Comparison of ENCODE assay signal across 8 mouse cellular contexts in genomic region chr3:63964922-63965249, GRCm38 (mm10). TPM values are rescaled to one million over a fixed set of nuclear protein-coding genes. Genes with fewer than 3 reads are reported as not detected.
A peak's percentile ranks its signal among the peaks of the same experiment; 100 is the strongest.
DNase-seq lines count a peak whose midpoint lies in the region; ATAC-seq and TF ChIP-seq lines count a peak whose summit lies in the region.

No protein-coding gene starts in this region.

- no peak for TF ChIP-seq POLR2A in bone marrow, adult 2 months (IDR thresholded peaks at IDR 0.05; ENCODE audit: borderline replicate concordance, control insufficient read depth, low read depth, low read length)

- no peak overlapping the region for H3K9ac ChIP-seq in heart, embryonic 13.5 days
- no peak overlapping the region for H3K9ac ChIP-seq in hindbrain, embryonic 12.5 days

- peak overlapping the region; percentile 92 for H3K4me2 ChIP-seq in heart, embryonic 13.5 days
- H3K4me2 ChIP-seq in hindbrain, embryonic 12.5 days (replicated peaks), result peak overlapping the region; percentile 72

- peaks cover 17% of the 10 kb centered on the region for H3K27me3 ChIP-seq in heart, embryonic 13.5 days (replicated peaks)
- peaks cover 12% of the 10 kb centered on the region; the same call in 1 of the 2 replicates for H3K27me3 ChIP-seq in hindbrain, embryonic 12.5 days
- peaks cover 13% of the 10 kb centered on the region for H3K27me3 ChIP-seq in midbrain, embryonic 10.5 days (ENCODE audit: low read depth, poor library complexity, severe bottlenecking)

- 0 out of 2 replicates have a peak, but pooled peaks cover 3% of the 10 kb centered on the region for H3K36me3 ChIP-seq in heart, embryonic 13.5 days
- no peaks in the 10 kb centered on the region for H3K36me3 ChIP-seq in hindbrain, embryonic 12.5 days
- H3K36me3 ChIP-seq in midbrain, embryonic 10.5 days, result no peaks in the 10 kb centered on the region

- H3K4me1 ChIP-seq in heart, embryonic 13.5 days, result peaks cover 26% of the 10 kb centered on the region
- H3K4me1 ChIP-seq in bone marrow, adult 2 months (ENCODE audit: control insufficient read depth, insufficient read depth, low read length), result no peaks in the 10 kb centered on the region; the same call in 1 of the 2 replicates
- peaks cover 23% of the 10 kb centered on the region for H3K4me1 ChIP-seq in hindbrain, embryonic 12.5 days
- H3K4me1 ChIP-seq in midbrain, embryonic 10.5 days, result peaks cover 29% of the 10 kb centered on the region

- WGBS in heart, embryonic 13.5 days, result 76% methylated on average over 6 of the region's 6 CpGs
- WGBS in bone marrow, adult 2 months, result 81% methylated on average over 6 of the region's 6 CpGs
- 80% methylated on average over 6 of the region's 6 CpGs for WGBS in hindbrain, embryonic 12.5 days
- 80% methylated on average over 6 of the region's 6 CpGs for WGBS in midbrain, embryonic 10.5 days

- peak overlapping the region; percentile 68 for H3K4me3 ChIP-seq in heart, embryonic 13.5 days
- H3K4me3 ChIP-seq in bone marrow, adult 2 months (replicated peaks; ENCODE audit: control insufficient read depth, low read depth, low read length), result peak overlapping the region; percentile 94
- H3K4me3 ChIP-seq in hindbrain, embryonic 12.5 days, result peak overlapping the region; percentile 71
- peak overlapping the region; percentile 89 for H3K4me3 ChIP-seq in midbrain, embryonic 10.5 days

- no peak for DNase-seq in heart, adult 11 months
- DNase-seq in midbrain, embryonic 10.5 days (ENCODE audit: low spot score), result no peak
- DNase-seq in spleen, adult 18-20 months, result no peak
- DNase-seq in adrenal gland, adult 8-10 months, result no peak
- DNase-seq in embryo, embryonic 9.5 days (ENCODE audit: extremely low spot score), result no peak

- H3K27ac ChIP-seq in heart, embryonic 13.5 days (replicated peaks), result peak overlapping the region; percentile 76
- H3K27ac ChIP-seq in bone marrow, adult 2 months (ENCODE audit: control insufficient read depth, insufficient read depth, low read depth, low read length, poor library complexity), result no peak overlapping the region
- no peak overlapping the region for H3K27ac ChIP-seq in hindbrain, embryonic 12.5 days
- peak overlapping the region; percentile 88 for H3K27ac ChIP-seq in midbrain, embryonic 10.5 days (replicated peaks)

- TF ChIP-seq CTCF in bone marrow, adult 2 months (IDR thresholded peaks at IDR 0.05; ENCODE audit: control insufficient read depth, insufficient read depth, low read length), result no peak

- ATAC-seq in heart, embryonic 13.5 days (ENCODE audit: extremely low read depth, insufficient number of reproducible peaks, low FRiP score, low TSS enrichment), result no peak
- no peak for ATAC-seq in hindbrain, embryonic 12.5 days (ENCODE audit: low FRiP score)

- H3K9me3 ChIP-seq in heart, embryonic 13.5 days, result no peaks in the 10 kb centered on the region
- H3K9me3 ChIP-seq in hindbrain, embryonic 12.5 days (replicated peaks), result no peaks in the 10 kb centered on the region
- no peaks in the 10 kb centered on the region for H3K9me3 ChIP-seq in midbrain, embryonic 10.5 days (replicated peaks)

RNA-seq across cellular contexts. Expression of gene Slc33a1, which starts 0.3 kb away (rescaled TPM):
- 9.0 and 10.0 TPM in 2 replicates for polyA plus RNA-seq in heart, embryonic 13.5 days (2015; fragmentation: Nextera tagmentation; extraction: Ambion mirVana)
- polyA plus RNA-seq in bone marrow, adult 2 months (2011; ENCODE audit: insufficient read depth, insufficient read length, low replicate concordance, missing spikeins), result 3.7 and 6.1 TPM in 2 replicates
- 14.4 and 15.3 TPM in 2 replicates for polyA plus RNA-seq in hindbrain, embryonic 12.5 days (2016; fragmentation: Nextera tagmentation; extraction: Ambion mirVana)
- polyA plus RNA-seq in midbrain, embryonic 10.5 days (2016; fragmentation: Nextera tagmentation; extraction: Ambion mirVana), result 11.8 and 12.3 TPM in 2 replicates
- total RNA-seq in adrenal gland, adult 8-10 months (2022), result 10 to 100 TPM; 38.4 to 52.0 (median 40.8) TPM

RNA-seq across cellular contexts. Expression of gene Gmps, which starts 11.0 kb away (rescaled TPM):
- polyA plus RNA-seq in heart, embryonic 13.5 days (2015; fragmentation: Nextera tagmentation; extraction: Ambion mirVana), result 35.4 and 36.9 TPM in 2 replicates
- polyA plus RNA-seq in bone marrow, adult 2 months (2011; ENCODE audit: insufficient read depth, insufficient read length, low replicate concordance, missing spikeins), result 7.5 and 7.9 TPM in 2 replicates
- 52.6 and 54.7 TPM in 2 replicates for polyA plus RNA-seq in hindbrain, embryonic 12.5 days (2016; fragmentation: Nextera tagmentation; extraction: Ambion mirVana)
- polyA plus RNA-seq in midbrain, embryonic 10.5 days (2016; fragmentation: Nextera tagmentation; extraction: Ambion mirVana), result 77.4 and 79.1 TPM in 2 replicates
- 10 to 100 TPM; 24.3 to 28.1 (median 26.4) TPM for total RNA-seq in adrenal gland, adult 8-10 months (2022)

RNA-seq across cellular contexts. Expression of gene E130311K13Rik, which starts 35.6 kb away (rescaled TPM):
- polyA plus RNA-seq in heart, embryonic 13.5 days (2015; fragmentation: Nextera tagmentation; extraction: Ambion mirVana), result 5.1 and 5.2 TPM in 2 replicates
- 2.6 TPM in 1 of 2 replicates, not detected in the other for polyA plus RNA-seq in bone marrow, adult 2 months (2011; ENCODE audit: insufficient read depth, insufficient read length, low replicate concordance, missing spikeins)
- 4.3 and 4.8 TPM in 2 replicates for polyA plus RNA-seq in hindbrain, embryonic 12.5 days (2016; fragmentation: Nextera tagmentation; extraction: Ambion mirVana)
- 2.7 and 3.3 TPM in 2 replicates for polyA plus RNA-seq in midbrain, embryonic 10.5 days (2016; fragmentation: Nextera tagmentation; extraction: Ambion mirVana)
- 10 to 100 TPM; 10.5 to 18.1 (median 13.4) TPM for total RNA-seq in adrenal gland, adult 8-10 months (2022)

Comparison
In these comparisons a context has a peak if more than half of its experiments do, and no peak if none do; other contexts are left out.
1. H3K27ac ChIP-seq: peak in heart, embryonic 13.5 days (single experiment) and midbrain, embryonic 10.5 days (single experiment); none in bone marrow, adult 2 months (single experiment) and hindbrain, embryonic 12.5 days (single experiment).
2. Peak in every context shown above with its lines, with median percentiles within 50 percentile points of each other: H3K4me3 ChIP-seq.